Mouse (Mus musculus) embryonic facial prominence, embryonic 13.5 days (tissue): ENCODE data around the gene Trex1. TPM values are rescaled to one million over a fixed set of nuclear protein-coding genes. Genes with fewer than 3 reads are reported as not detected.
A peak's percentile ranks its signal among the peaks of the same experiment; 100 is the strongest.

Source experiments
- ATAC-seq: fragments of 200-750 bp; cut with Nextera tagmentation; 2 replicates; pipeline ENCODE4 v1.8.0; 2017; ENCODE audit warnings: low read depth; ENCODE audit not compliant: insufficient number of reproducible peaks, insufficient read depth, low FRiP score, low TSS enrichment
- H3K27ac ChIP-seq: fragments of 300-500 bp; sonication (generic); 2 replicates; pipeline ENCODE4 v1.5.1; 2015; ENCODE audit warnings: moderate library complexity, mild to moderate bottlenecking, inconsistent platforms
- H3K27me3 ChIP-seq: fragments of 300-500 bp; sonication (generic); 2 replicates; pipeline ENCODE4 v1.6.1; 2015; ENCODE audit warnings: mild to moderate bottlenecking, inconsistent platforms
- H3K36me3 ChIP-seq: fragments of 300-500 bp; sonication (generic); 2 replicates; pipeline ENCODE4 v1.6.1; 2015; ENCODE audit warnings: mild to moderate bottlenecking, inconsistent platforms
- H3K4me1 ChIP-seq: fragments of 300-500 bp; sonication (generic); 2 replicates; pipeline ENCODE4 v1.6.1; 2015; ENCODE audit warnings: inconsistent platforms
- H3K4me2 ChIP-seq: fragments of 300-500 bp; sonication (generic); 2 replicates; pipeline ENCODE4 v1.6.1; 2015; ENCODE audit warnings: moderate library complexity, mild to moderate bottlenecking, inconsistent platforms
- H3K4me3 ChIP-seq: fragments of 300-500 bp; sonication (generic); 2 replicates; pipeline ENCODE4 v1.5.1; 2015; ENCODE audit warnings: mild to moderate bottlenecking, inconsistent platforms
- H3K9ac ChIP-seq: fragments of 300-500 bp; sonication (generic); 2 replicates; pipeline ENCODE4 v1.6.1; 2015; ENCODE audit warnings: mild to moderate bottlenecking, inconsistent platforms
- H3K9me3 ChIP-seq: fragments of 300-500 bp; sonication (generic); 2 replicates; pipeline ENCODE4 v1.6.1; 2016; ENCODE audit warnings: inconsistent platforms
- WGBS: fragments of 180-500 bp; shearing (Covaris S2); methylation state at CpG from one replicate; pipeline ENCODE4 v1.1.7; 2015; ENCODE audit warnings: mixed read lengths; 5-methylcytosine and 5-hydroxymethylcytosine counted together
- polyA plus RNA-seq: library from polyadenylated mRNA; unstranded; fragments of >200 nt; fragmentation: Nextera tagmentation; extraction: Ambion mirVana; gene quantifications from 2 replicates; pipeline ENCODE4 v1.2.1, GENCODE M21; 2015

Trex1 gene
- polyA plus RNA-seq, 1 experiment from 2014 or later: 13.3 TPM

DNA sequence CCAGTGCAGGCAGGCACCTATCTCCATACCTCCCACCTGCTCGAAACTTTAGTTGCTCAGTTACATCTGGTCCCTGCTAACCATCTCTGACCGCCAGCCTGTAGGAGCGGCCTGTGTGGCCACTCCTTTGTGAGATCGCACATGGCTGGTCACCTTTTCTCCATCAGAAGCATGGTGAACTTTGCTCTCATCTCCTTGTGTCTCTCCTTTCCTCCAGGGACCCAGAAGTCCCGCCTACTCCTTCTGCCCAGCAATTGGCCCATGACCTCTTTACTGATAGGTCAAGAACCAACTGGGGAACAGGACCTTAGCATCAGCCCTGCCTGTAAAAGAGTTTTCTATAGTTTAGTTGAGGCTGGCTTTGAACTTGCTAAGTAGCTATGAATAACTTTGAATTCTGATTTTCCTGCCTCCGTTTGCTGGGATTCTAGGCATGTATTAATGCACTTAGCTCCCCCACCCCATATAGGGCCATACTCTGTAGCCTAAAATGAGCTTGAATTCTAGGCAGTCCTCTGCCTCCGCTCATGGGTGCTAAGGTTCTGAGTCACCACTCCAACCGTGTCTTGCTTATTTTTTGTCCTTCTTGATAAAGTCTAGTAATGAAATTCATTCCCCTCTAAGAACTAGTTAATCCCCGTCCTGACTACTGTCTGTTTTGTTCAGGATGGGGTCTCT lies 9.4 kb downstream of the Trex1 start:
- 77% methylated on average over 9 of the region's 9 CpGs for WGBS
- peaks cover 38% of the 10 kb centered on the region for H3K36me3 ChIP-seq
- no peaks in the 10 kb centered on the region for H3K27me3 ChIP-seq
- no peak overlapping the region for H3K27ac ChIP-seq
- H3K4me1 ChIP-seq: peaks cover 17% of the 10 kb centered on the region
- H3K4me3 ChIP-seq: no peak overlapping the region
- ATAC-seq: no peak
- no peak overlapping the region for H3K9ac ChIP-seq
- no peak overlapping the region for H3K4me2 ChIP-seq
- no peaks in the 10 kb centered on the region for H3K9me3 ChIP-seq

DNA sequence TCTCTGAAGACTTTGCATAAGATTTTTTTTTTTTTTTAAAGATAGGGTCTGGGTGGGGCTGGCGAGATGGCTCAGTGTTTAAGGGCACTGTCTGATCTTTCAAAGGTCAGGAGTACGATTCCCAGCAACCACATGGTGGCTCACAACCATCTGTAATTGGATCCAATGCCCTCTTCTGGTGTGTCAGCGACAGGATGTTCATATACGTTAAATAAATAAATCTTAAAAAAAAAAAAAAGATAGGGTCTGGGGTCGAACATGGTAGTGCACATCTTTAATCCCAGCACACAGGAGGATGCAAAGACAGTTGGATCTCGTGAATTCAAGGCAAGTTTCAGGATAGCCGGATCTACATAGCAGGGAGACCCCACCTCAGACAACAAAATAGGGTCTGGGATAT lies 10.2 kb downstream of the Trex1 start:
- 75% methylated on average over 7 of the region's 7 CpGs for WGBS
- Histone ChIP-seq H3K9me3 (no peaks in the 10 kb centered on the region), H3K9ac (no peak overlapping the region), H3K4me3 (no peak overlapping the region), H3K36me3 (peaks cover 39% of the 10 kb centered on the region), H3K4me2 (no peak overlapping the region), H3K4me1 (peaks cover 9% of the 10 kb centered on the region), H3K27me3 (no peaks in the 10 kb centered on the region), H3K27ac (no peak overlapping the region)
- no peak for ATAC-seq

DNA sequence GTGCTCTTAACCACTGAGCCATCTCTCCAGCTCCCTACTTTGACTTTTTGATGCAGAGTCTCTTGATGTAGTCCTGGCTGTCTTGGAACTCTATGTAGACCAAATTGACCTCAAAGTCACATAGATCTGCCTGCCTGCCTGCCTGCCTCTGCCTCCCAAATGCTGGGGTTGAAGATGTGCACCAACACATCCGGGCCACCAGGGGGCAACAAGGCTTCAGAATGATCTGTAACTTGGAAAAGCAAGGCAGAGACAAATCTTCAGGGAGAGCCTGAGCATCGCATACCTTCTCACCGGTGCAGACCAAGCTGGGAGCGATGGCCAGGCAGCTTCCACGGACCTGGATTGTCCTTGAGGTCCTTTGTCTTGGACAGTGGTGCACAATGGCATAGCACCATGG lies 13.2 kb downstream of the Trex1 start:
- Histone ChIP-seq H3K27me3 (no peaks in the 10 kb centered on the region), H3K4me2 (no peak overlapping the region), H3K4me3 (no peak overlapping the region), H3K4me1 (no peaks in the 10 kb centered on the region), H3K36me3 (peaks cover 22% of the 10 kb centered on the region), H3K27ac (no peak overlapping the region), H3K9me3 (no peaks in the 10 kb centered on the region), H3K9ac (no peak overlapping the region)
- WGBS: 38% methylated on average over 5 of the region's 5 CpGs
- ATAC-seq: no peak

DNA sequence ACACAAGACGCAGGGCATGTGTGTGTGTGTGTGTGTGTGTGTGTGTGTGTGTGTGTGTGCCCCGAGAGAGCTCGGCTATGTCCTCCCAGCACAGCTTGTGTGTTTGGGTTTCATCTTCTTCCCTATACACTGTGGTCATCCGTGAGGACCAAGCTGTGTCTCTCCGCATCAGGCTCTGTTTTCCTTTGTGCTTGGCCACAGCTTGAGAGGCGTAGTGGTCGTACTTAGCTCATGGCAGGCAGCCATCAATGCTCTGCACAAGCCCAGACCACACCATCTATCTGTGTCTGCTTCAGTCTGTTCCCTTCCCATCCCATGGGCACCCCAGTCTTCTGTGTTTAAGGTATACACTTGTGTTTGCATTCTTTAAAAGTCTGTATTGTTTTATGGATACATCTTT lies 18.2 kb downstream of the Trex1 start:
- H3K4me1 ChIP-seq: peaks cover 29% of the 10 kb centered on the region
- no peak overlapping the region for H3K9ac ChIP-seq
- no peaks in the 10 kb centered on the region for H3K27me3 ChIP-seq
- H3K9me3 ChIP-seq: no peaks in the 10 kb centered on the region
- peaks cover 5% of the 10 kb centered on the region for H3K36me3 ChIP-seq
- ATAC-seq: no peak
- H3K4me3 ChIP-seq: no peak overlapping the region
- 74% methylated on average over 7 of the region's 7 CpGs for WGBS
- no peak overlapping the region for H3K4me2 ChIP-seq
- H3K27ac ChIP-seq: no peak overlapping the region

DNA sequence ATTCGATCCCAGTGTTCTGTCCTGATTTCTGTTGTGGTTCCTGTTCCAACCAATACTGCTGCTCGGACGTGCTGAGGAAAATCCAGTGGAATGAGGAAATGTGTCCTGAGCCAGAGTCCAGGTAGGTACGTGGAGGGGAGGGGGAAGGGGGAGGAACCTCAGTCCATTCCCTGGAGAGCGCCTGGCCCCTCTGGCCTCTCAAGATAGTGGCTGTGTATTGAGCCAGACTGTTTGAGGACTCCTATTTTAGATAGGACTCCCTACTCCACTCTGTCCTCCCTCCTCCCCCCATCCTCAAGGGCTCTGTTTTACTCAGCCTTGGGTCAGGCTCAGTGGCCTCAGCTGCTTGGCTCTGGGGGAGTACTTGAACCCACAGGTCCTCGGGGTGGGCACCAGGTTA lies 18.6 kb downstream of the Trex1 start:
- no peak for ATAC-seq

DNA sequence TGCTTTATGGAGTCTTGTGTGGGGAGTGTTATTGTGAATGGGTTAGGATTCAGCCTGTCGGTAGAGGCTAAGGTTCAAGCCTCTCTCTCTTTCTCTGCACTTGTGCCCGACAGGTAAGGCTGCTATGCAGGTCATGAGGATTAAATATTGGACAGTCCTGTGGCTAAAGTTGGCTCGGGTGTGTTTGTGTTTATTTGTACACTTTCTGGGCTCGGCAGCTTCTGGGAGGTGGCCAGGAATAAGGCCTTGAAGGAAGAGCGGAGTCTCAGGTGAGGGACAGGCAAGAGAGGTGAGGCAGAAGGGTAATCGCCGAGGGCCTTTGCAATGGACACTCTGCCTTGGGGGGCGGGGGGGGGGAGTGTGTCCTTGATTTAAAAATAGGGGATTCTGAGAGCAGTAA lies 19.3 kb downstream of the Trex1 start:
- Histone ChIP-seq H3K4me2 (peak overlapping the region; percentile 85; the same call in 1 of the 2 replicates), H3K36me3 (peaks cover 3% of the 10 kb centered on the region; the same call in 1 of the 2 replicates), H3K4me3 (no peak overlapping the region), H3K27ac (no peak overlapping the region), H3K9me3 (no peaks in the 10 kb centered on the region), H3K9ac (peak overlapping the region; percentile 46), H3K27me3 (no peaks in the 10 kb centered on the region), H3K4me1 (peaks cover 29% of the 10 kb centered on the region)
- WGBS: 79% methylated on average over 8 of the region's 8 CpGs
- ATAC-seq: no peak

More for the DNA sequence above, 18.6 kb downstream of the Trex1 start:
- Histone ChIP-seq H3K4me1 (peaks cover 29% of the 10 kb centered on the region), H3K4me3 (no peak overlapping the region), H3K36me3 (peaks cover 3% of the 10 kb centered on the region; the same call in 1 of the 2 replicates), H3K4me2 (no peak overlapping the region), H3K9me3 (no peaks in the 10 kb centered on the region), H3K27ac (no peak overlapping the region), H3K27me3 (no peaks in the 10 kb centered on the region), H3K9ac (peak overlapping the region; percentile 46; the same call in 1 of the 2 replicates)
- 57% methylated on average over 6 of the region's 6 CpGs for WGBS

DNA sequence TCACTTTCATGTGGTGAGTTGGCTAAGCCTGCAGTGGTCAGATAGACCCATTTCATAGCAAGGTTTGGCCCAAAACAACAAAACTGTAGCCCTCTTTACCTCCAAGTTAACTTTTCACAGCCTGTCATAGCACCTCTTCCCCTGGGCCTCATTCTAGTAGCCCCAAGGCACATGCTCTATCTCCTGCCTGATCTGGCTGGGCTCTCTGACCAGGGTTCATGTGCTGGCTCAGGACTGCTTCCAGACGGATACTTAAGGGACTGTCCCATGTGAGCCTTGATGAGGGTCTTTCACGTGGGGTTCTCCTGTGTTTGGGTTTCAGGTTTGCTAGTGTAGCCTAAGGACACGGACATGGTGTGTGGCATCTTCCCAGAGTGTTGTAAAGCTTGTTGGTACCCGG lies 19.9 kb downstream of the Trex1 start:
- 0 out of 2 replicates have a peak overlapping the region, but pooled peaks have one; percentile 88 for H3K9ac ChIP-seq
- no peak overlapping the region for H3K27ac ChIP-seq
- H3K4me1 ChIP-seq: peaks cover 29% of the 10 kb centered on the region
- H3K36me3 ChIP-seq: peaks cover 3% of the 10 kb centered on the region; the same call in 1 of the 2 replicates
- no peaks in the 10 kb centered on the region for H3K27me3 ChIP-seq
- no peaks in the 10 kb centered on the region for H3K9me3 ChIP-seq
- H3K4me2 ChIP-seq: peak overlapping the region; percentile 85
- WGBS: 73% methylated on average over 4 of the region's 4 CpGs
- H3K4me3 ChIP-seq: peak overlapping the region; percentile 78
- no peak for ATAC-seq

DNA sequence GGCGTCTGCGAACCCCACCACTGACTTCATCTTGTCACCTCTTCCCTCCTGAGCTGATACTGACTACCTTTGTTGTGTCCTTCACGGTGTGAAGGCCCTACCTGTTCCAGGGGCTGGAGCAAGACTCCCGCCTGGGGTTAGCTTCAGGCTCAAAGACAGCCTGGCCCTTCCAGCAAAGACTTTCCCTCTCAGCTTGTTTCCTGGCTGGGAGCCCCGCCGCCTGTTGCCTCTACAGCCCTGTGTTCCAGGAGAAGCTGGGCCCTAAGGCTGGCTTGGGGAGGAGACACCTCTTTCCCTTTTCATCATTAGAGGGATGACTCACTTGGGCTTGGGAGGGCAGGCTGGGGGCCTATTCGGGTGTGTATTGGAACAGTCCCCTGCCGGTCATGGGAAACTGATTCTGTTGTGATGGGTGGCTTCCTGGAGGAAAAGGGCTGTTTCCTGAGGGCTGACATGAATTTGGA lies 20.6 kb downstream of the Trex1 start:
- Histone ChIP-seq H3K4me1 (peaks cover 29% of the 10 kb centered on the region), H3K4me3 (peak overlapping the region; percentile 78), H3K36me3 (no peaks in the 10 kb centered on the region), H3K27me3 (no peaks in the 10 kb centered on the region), H3K9me3 (no peaks in the 10 kb centered on the region), H3K27ac (peak overlapping the region; percentile 69), H3K4me2 (peak overlapping the region; percentile 85), H3K9ac (peak overlapping the region; percentile 88)
- peak; percentile 27; the same call in 1 of the 2 replicates for ATAC-seq
- 10% methylated on average over 8 of the region's 8 CpGs for WGBS

DNA sequence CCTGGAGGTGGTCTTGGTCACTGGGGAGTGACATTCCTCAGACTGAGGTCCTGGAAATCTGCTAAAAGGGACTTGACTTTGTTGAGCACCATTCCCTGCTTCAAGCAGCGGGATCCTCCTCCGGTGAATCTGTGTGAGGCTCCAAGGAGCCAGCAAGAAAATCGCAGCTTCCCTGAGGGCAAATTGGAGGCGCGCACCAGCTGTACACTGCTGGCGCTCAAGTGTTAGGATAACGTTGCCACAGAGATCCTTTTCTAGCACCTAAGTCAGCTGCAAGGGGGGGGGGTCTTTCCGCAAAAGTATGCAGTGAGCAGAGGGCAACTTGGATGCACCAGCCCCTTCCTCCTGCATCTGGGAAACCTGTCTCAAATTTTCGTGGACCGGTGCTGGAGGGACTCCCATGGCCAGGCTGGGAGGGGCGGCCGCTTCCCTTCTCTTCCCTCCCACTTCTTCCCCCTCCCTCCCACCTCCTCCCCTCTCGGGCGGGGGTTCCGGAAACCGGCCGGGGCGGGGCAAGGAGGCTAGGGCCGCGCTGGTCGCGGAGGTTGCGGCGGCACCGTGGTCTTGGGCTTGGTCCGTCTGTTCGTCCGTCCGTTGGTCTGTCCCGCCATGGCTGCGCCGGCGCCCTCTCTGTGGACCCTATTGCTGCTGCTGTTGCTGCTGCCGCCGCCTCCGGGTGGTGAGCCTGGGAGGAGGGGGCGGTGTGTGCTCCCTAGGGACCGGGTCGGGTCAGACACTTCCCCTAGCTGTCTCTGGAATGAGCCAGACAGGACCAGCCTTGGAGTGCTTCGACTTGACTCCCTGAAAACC lies 21.2 kb downstream of the Trex1 start, which contains the start of gene Shisa5:
TSS of gene Shisa5 (plus strand) at position 480 of the 810 bp plus-strand sequence.
- ATAC-seq: peak; percentile 85
- WGBS: under 1% methylated on average over 40 of the region's 40 CpGs
- Histone ChIP-seq H3K4me2 (peak within 1 kb of the TSS; percentile 85), H3K27ac (peak within 1 kb of the TSS; percentile 69), H3K4me1 (peaks cover 29% of the 10 kb centered on the region), H3K27me3 (no peaks in the 10 kb centered on the region), H3K36me3 (no peaks in the 10 kb centered on the region), H3K9ac (peak within 1 kb of the TSS; percentile 88), H3K4me3 (peak within 1 kb of the TSS; percentile 78), H3K9me3 (no peaks in the 10 kb centered on the region)

DNA sequence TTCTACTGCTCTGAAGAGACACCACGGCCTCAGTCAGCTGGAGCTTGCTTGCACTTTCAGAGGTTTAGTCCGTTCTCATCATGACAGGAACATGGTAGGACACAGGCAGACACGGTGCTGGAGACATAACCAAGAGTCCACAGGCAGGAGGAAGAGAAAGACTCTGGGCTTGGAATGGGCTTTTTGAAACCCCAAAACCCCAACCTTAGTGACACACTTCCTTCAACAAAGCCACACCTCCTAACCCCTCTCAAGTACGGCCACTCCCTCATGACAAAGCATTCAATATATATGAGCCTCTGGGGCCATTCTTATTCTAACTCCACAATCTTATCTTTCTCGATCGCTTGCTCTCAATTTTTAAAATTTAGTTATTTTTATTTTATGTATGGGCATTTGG lies 27.1 kb downstream of the Trex1 start:
- Histone ChIP-seq H3K9ac (no peak overlapping the region), H3K9me3 (no peaks in the 10 kb centered on the region), H3K27ac (no peak overlapping the region), H3K27me3 (no peaks in the 10 kb centered on the region), H3K4me3 (no peak overlapping the region), H3K36me3 (peaks cover 28% of the 10 kb centered on the region), H3K4me2 (no peak overlapping the region), H3K4me1 (no peaks in the 10 kb centered on the region)
- WGBS: 85% methylated on average over 6 of the region's 6 CpGs
- ATAC-seq: no peak

DNA sequence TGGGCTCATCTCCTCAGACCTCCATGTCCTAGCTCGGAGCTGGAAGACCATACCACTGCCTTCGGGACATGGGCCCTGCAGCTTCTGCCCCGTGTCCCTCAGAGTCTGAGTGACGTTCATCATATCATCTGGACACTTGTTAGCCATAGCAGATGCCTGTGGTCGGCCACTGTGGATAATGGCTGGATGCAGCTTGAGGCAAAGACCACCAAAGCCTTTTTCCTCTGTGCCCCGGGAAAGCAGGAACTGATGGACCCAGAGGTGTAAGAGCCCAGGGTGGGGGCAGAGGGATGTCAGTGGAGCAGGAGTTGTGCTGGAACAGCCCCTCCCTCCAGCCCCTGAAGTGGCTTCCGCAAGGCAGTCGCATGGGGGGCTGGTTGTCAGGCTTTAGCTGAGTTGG lies 27.8 kb downstream of the Trex1 start:
- ATAC-seq: no peak
- H3K27me3 ChIP-seq: no peaks in the 10 kb centered on the region
- H3K4me1 ChIP-seq: no peaks in the 10 kb centered on the region
- H3K4me2 ChIP-seq: no peak overlapping the region
- peaks cover 36% of the 10 kb centered on the region for H3K36me3 ChIP-seq
- H3K9ac ChIP-seq: no peak overlapping the region
- no peaks in the 10 kb centered on the region for H3K9me3 ChIP-seq
- H3K4me3 ChIP-seq: no peak overlapping the region
- H3K27ac ChIP-seq: no peak overlapping the region
- WGBS: 80% methylated on average over 8 of the region's 8 CpGs
